Mouse (Mus musculus) testis, postnatal 10 days (tissue): ENCODE measurements around the gene Aldh16a1.
A peak's percentile ranks its signal among the peaks of the same experiment; 100 is the strongest.
"Not testable (repeated sequence)": the region's sequence is repeated elsewhere in the genome, so short reads cannot be mapped to it uniquely, and the experiment has no call there.

ENCODE experiments used
- DNase-seq: peaks from one replicate; pipeline ENCODE4 v3.0.0; 2021; ENCODE audit warnings: low spot score

The Aldh16a1 gene

GRCm38 (mm10) chr7:45117566-45117965 lies 36.8 kb downstream of the Aldh16a1 start:
- DNase-seq: no peak

- no peak for DNase-seq
Observed at GRCm38 (mm10) chr7:45113476-45113875, 40.9 kb downstream of the Aldh16a1 start.

- no peak for DNase-seq
Observed at GRCm38 (mm10) chr7:45112529-45112928, 41.9 kb downstream of the Aldh16a1 start.

GRCm38 (mm10) chr7:45111940-45112339 lies 42.4 kb downstream of the Aldh16a1 start:
- no peak for DNase-seq

GRCm38 (mm10) chr7:45110089-45110488 lies 44.3 kb downstream of the Aldh16a1 start:
- DNase-seq: not testable (repeated sequence)

GRCm38 (mm10) chr7:45107052-45107645 lies 47.2 kb downstream of the Aldh16a1 start:
- no peak for DNase-seq

- no peak for DNase-seq
Observed at GRCm38 (mm10) chr7:45106441-45106840, 47.9 kb downstream of the Aldh16a1 start.

GRCm38 (mm10) chr7:45105491-45105890 lies 48.9 kb downstream of the Aldh16a1 start:
- DNase-seq: no peak

- DNase-seq: no peak
Observed at GRCm38 (mm10) chr7:45104941-45105340, 49.4 kb downstream of the Aldh16a1 start.

- peak; percentile 87 for DNase-seq
Observed at GRCm38 (mm10) chr7:45103652-45104180, 50.7 kb downstream of the Aldh16a1 start, which contains the start of gene Fcgrt. Fcgrt (minus strand) TSS chr7:45103851.

GRCm38 (mm10) chr7:45102940-45103585 lies 51.3 kb downstream of the Aldh16a1 start:
- DNase-seq: no peak

GRCm38 (mm10) chr7:45102441-45102840 lies 51.9 kb downstream of the Aldh16a1 start:
- no peak for DNase-seq

GRCm38 (mm10) chr7:45100046-45100445 lies 54.3 kb downstream of the Aldh16a1 start:
- DNase-seq: no peak

GRCm38 (mm10) chr7:45098541-45099240 lies 55.7 kb downstream of the Aldh16a1 start:
- DNase-seq: peak; percentile 67

GRCm38 (mm10) chr7:45097479-45097878 lies 56.9 kb downstream of the Aldh16a1 start:
- DNase-seq: no peak

- DNase-seq: not testable (repeated sequence)
Observed at GRCm38 (mm10) chr7:45095965-45096364, 58.4 kb downstream of the Aldh16a1 start.

GRCm38 (mm10) chr7:45095367-45095766 lies 59.0 kb downstream of the Aldh16a1 start:
- DNase-seq: no peak

GRCm38 (mm10) chr7:45094121-45094520 lies 60.3 kb downstream of the Aldh16a1 start:
- no peak for DNase-seq

- DNase-seq: no peak
Observed at GRCm38 (mm10) chr7:45093516-45093905, 60.9 kb downstream of the Aldh16a1 start.

GRCm38 (mm10) chr7:45092828-45093515 lies 61.4 kb downstream of the Aldh16a1 start:
- DNase-seq: no peak

GRCm38 (mm10) chr7:45092048-45092447 lies 62.3 kb downstream of the Aldh16a1 start, which contains the start of gene Rcn3:
Rcn3 (minus strand) TSS chr7:45092221.
- peak; percentile 94 for DNase-seq
